Mouse (Mus musculus) brain, embryonic 18.5 days (tissue): ENCODE measurements around the gene Schip1.

Experiments
- DNase-seq: peaks from one replicate; pipeline ENCODE4 v3.0.0-alpha.2; 2012; ENCODE audit warnings: low read depth, low spot score

Gene Schip1

DNA sequence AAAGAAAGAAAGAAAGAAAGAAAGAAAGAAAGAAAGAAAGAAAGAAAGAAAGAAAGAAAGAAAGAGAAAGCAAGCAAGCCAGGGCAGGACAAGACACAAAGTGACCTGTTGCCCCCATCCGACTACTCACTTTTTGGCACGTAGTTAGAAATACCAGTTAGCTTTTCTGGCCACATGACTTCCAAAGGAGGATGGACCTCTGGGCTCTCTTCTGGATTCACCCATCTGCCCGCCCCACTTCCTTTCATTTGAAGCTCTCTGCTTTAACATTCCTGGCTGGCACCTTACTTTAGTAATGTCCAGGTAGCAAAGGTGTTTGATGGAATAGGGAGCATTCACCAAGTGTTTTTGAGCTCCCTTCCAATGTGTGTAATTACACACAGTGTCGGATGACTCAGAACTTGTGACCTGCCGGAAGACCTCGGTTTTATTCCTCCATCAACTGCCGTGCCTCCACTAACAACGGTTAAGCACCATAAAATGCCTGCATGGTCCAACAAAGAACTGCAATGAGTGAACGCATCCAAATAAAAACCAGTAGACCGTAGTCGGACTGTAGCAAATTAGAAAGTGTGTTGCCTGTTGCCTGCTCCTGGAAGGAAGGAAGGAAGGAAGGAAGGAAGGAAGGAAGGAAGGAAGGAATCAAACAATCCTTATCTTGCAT, 546.1 kb downstream of the Schip1 start:
- no peak for DNase-seq

DNA sequence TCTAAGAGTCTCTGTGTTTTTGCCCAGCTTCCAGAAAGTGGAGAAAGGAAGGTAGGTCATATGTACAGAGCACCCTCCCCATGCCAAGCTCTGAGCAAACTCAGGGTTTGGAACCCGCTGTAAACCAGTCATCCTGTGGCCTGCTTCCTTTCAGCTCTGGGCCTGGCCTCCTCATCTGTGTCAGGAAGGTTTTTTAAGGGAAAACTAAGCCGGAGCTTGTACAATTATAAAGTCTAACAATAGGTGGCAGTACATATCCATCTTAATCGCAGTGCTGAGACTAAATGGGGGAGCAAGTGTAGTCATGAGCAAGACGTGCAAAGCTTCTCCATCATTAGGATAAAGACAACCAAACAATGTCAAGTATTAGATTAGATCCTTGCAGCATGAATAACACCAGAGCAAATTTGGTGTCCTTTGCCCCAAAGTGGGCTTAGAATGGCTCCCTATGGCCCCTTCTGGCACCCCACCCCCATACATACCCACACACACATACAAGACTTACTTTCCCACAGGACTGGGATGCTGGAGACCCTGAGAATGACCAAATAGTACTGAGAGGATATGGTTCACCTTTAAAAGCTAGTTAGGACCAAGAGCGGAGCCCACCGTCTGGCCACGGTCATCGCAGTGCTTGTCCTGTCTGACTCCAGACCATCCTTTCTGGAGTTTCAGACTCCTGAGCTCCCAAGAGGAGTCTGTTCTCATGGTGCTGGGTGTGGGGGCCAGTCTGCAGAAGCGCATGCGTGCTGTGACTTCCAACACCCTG, 550.6 kb downstream of the Schip1 start:
- DNase-seq, result no peak

DNA sequence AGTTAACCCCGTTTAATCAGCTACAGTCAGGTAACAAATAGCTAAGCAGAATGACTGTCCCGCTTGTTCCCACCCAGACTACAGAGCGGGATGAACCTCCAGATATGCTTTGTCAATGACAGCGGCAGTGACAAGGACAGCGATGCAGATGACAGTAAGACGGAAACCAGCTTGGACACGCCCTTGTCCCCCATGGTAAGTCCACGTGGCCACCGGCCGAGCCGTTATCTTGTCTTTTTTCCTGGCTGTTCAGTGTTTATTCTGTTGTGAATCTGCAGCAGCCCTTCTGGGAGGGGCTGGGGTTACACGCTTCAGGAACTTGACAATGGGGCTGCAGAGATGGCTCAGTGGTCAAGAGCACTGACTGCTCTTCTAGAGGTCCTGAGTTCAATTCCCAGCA, 551.8 kb downstream of the Schip1 start:
- DNase-seq, result no peak

DNA sequence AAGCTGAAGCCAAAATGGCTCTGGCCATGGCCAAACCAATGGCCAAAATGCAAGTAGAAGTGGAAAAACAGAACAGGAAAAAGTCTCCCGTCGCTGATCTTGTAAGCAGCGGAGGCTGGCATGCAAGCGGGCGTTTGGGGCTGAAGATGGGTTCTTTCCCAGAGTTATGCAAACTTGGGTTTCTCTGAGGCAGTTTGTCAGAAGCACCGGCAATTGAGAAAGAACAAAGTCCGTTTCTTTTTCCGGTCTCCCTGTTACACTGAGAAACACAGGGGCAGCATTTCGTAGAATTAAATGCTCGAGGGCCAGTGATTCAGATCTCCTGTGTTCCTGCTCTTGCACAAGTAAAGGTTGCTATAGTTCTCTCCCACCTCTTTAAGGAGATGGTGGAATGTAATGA, 553.1 kb downstream of the Schip1 start:
- DNase-seq, result no peak

DNA sequence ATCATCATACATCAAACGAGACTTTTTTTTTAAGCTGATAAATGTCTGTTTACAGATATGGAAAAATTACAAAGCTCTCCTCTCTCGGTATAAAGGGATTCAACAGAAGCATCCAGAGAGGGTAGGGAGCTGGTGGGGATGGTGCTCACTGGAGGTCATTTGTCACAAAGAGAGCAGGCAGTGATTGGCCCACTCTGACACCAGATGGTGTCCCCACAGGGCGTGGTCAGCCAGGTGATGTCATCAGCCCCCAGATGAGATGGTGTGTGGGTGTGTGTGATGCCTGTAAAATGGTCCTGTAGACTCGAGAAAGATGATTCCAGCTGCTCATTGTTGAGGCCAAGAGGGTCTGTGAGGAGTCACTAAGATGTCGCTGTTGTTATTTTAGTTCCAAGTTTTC, 554.5 kb downstream of the Schip1 start:
- DNase-seq, result no peak

DNA sequence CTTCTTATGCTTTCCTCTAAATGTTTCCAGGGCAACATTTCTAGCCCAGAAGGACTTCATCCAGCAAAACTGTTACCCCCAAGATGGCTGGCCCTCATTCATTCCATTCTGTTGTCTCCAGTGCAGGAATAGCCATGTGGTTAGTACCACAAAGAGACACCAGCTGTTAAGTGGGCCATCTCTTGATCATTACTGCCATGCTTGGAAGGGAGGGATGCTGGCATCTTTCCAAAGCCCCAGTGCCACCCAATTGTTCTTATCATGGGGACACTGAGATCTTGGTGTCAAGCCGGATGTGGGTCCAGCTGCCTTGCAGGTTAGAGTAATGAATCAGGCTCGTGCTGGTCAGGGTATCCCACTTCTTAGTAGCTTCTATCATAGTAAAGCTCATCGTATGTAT, 557.4 kb downstream of the Schip1 start:
- no peak for DNase-seq

DNA sequence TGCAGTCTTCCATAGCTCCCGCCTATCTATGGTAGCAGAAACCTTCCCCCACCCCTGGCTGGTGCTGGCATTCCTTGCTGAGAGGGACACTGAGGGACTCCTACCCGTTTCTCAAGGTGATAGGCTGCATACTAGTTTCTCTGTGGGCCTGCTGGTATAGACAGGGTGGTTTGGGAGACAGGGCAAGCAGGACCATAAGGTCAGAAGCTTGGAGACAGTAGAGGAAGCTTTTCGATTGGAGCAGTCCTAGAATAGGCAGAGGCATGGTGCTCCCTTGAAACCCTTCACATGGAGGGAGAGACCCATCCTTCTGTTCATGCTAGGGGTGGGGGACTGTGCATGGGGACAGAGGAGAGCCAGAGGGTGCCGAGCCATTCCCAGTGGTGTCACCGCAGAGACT, 558.4 kb downstream of the Schip1 start:
- no peak for DNase-seq

DNA sequence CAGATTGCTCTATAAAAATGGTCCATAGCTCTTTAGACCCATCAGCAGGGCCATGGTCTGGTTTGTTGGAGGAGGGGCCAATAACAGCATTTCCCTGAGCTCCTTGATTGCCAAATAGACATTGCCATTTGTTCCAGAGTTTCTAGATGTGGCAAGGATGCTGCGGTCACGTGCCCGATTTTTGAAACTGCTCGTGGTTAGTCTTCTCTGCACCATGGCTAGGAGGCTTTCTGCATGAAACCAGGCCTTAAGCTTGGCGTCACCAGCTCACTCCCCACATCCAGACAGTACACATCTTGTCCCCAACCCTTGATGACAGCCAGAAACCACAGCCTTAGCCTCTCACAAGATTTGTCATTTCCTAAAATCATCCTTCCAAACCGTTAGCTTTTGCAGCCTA, 559.9 kb downstream of the Schip1 start:
- no peak for DNase-seq

DNA sequence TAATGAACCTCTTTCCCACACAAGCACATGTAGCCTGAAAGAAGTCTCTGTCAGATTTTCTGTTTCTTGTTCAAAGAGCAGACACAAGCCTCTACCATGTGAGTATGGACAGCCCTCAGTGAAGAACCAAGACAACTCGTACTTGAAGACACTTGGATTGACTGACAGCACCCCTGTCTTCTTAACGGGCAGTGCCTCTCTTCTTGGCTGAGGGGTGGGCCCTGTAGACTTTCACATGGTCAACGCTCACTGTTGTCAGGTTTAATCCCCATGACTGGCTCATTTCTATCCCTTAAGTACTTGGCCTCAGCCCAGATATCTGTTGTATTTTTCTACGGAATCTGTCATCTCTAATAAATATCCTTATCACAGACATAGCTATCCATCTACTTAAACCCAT, 565.7 kb downstream of the Schip1 start:
- no peak for DNase-seq

DNA sequence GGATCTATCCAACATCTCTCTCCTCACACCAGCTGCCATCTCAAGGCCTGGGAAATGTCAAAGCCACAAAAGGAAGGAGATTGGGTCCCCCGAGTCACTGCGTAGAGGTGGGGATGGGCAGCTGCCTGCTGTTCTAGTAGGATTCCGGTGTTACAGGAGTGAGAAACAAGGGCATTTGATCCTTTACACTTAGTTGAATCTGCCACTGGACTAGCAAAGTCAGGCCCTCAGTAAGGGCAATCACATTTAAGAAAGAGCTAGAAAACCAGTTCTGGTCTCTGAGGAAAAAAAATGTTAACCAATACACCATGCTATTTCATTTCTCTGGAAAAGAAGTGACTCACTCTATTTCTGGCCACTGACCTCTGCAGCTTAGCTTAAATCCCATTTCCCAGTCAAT, 566.2 kb downstream of the Schip1 start:
- DNase-seq, result no peak

DNA sequence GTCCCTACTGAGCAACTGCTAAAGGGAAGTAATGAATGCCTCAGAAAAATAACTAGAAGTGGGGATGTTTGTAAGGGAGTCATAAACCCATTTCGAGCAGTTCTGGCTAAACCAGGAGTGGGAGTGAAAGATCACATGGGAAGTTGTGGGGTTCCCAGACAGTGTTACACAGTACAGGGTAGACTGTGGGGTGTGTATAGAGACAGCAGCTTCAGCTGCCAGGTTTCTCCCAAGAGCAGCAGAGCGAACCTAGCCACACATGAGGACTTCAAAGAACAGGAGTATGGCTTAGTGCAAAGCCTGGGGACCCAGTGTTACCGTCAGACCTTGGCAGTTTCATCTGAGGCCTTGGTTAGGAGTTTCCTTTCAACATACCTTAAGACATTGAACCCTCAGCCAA, 568.1 kb downstream of the Schip1 start:
- DNase-seq, result no peak

DNA sequence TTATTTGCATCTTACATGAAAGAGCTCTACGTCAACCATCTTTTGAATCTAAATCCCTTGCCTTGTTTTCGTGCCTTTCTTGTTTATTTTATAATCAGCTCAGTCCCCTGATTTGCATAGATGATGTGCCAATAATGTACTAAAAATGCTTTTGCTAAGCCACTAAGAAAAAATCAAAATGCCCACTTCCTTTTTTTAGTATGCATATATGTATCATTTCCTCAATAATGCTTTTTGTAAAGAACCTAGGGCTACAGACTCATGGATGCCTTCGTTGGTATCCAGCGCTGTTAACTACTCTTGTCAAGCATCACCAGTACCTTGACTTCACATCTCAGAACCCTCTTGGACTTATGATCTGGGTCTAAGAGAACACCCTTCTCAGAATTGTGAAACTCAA, 569.0 kb downstream of the Schip1 start:
- no peak for DNase-seq

DNA sequence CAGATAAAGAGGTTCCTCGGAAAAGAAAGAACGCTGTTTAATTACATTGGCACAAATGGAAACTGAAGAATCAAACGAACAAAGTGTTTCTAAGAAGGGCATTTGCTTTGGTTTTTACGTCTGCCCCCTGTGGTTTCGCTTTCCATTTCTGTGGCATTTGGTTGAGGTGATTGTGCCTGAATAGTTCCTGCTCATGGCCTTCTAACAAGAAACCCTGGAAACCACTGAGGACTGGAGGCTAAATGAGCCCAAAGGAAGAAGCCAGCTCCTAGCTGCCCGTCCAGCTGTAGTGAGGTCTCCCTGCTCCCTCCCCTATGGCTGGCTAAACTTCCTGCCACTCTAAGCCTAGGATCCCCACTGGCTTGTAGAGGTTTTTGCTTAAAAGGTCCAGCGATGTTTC, 573.4 kb downstream of the Schip1 start:
- no peak for DNase-seq

DNA sequence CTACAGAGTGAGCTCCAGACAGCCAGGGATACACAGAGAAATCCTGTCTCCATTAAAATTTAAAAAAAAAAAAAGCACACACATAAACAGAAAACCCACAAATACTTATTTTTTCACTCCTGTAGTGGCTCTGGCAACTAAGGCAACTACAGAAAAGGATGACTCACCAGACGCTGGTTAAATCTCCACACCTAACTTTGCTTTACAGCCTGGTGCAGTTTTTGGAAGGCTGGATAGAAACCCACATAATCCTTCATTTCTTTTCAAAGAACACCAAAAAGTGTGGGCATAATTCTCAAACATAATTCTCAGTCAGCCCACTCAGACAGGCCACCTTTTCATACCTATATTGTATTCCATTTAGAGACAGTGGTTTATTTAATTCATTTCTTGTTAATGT, 574.1 kb downstream of the Schip1 start:
- no peak for DNase-seq

DNA sequence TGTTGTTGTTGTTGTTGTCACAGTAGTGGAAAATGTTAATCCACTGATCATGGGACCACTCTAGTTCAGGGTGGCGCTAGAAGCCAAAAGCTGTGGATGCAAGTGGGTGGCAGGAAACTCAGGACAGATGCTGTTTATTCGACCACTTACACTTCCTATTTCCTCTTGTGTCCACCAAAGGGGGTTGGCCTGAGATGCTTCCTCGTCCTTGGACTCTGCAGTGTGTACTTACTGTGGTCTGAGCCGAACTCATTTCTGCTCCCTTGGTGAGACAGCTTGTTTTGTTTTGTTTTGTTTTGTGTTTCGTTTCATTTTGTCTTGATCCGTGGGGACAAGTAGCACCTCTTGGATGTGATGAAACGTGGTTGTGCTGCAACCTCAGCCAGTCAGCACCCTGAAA, 578.3 kb downstream of the Schip1 start:
- no peak for DNase-seq

DNA sequence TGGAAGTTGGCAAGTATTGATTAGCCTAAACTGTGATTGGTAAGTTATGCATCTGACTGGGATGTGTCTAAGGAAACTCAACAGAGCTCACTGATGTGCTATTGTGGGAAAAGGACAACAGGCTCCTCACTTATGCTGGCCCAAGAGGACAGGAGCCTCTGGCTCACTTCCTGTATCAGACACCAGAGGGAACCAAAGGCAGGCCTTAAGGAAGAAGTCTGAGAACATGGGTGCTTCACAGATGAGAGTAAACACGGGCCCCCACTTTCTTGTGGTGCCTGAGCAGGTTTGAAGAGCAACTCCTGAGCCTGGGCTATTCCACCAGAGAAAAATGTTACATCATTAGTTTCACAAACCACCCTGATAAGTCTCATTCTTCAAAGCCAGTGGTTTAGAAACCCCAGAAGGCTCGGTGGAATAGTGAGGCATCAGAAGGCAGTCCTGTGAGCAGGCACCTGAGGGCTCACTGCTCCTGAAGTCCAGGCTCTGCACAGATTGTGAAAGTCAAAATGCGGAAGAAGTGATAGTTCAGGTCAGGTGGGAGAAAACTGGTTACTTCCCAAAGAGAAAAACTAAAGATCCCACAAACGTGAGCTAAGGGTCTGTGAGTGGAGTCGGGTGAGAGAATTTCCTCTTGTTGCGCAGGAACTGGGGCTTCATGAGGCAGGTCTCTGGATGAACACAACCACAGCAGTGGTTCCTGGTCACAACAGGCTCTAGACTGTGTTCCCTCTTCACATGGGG, 582.0 kb downstream of the Schip1 start:
- no peak for DNase-seq

DNA sequence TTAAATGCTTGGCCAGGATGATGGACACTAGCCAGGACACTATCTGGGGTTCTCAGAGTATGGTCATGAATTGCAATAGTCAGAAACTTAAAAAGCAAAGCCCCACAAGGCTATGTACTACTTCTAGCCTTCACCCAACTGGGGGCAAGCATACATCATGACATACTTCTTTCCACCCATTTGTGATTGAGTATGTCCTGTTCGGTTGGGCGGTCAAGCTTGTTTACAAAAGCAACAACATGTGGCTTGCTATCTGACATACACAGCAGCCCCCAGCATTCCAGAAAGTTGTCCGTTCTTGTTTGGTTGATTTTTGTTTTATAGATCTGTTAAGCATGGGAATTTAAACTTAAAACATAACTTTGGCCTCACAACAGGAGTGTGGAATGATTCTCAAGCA, 582.7 kb downstream of the Schip1 start:
- DNase-seq, result no peak

DNA sequence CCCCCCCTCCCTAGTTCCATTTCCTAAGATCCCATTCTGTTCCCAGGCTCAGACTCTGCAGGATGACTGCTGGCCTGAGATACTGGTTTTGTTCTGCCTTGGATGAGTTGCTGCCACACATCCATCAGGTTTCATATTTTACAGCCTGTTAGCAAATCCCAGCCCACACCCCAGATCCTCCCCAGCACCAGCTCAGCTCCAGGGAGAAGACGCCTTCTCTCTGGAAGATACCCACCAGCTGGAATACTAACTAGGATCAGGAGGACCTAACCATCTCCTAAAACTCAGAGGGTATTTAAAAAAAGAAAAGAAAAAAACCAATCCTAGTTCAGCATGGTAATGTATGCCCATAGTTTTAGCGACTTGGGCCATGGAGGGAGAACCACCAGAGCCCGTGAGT, 585.6 kb downstream of the Schip1 start:
- DNase-seq, result no peak

DNA sequence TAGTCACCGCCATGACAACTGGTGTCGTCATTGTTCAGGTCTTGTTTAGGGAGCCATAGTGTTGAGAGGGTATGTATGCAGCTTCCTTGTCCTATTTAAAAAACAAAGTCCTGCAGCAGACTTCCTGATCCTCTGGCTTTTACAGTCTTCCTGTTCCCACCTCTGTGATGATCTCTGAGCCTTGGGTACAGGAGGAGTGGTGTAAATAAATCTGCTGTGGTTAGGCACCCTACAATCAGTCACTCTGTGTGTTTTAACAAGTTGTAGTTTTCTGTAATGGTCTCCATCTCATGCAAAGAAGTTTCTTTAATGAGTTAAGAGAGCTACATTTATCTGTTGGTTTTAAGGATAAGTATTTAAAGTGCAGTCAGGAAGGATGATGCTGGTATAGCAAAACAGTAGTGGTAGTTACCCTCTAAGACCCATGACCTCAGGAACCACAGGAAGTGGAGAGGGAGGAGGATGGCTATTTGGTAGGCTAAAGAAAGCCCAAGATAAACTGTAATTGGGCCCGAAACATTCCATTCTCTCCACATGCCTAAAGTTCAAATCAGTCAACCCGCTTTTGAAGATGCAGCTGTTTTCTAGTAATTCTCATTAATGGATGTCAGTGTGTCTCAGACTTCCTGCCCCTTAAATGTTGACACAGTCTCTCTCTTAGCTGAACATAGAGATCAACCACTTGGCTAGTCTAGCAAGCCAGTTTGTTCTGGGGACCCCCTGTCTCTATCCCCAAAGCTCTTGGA, 592.2 kb downstream of the Schip1 start:
- no peak for DNase-seq

DNA sequence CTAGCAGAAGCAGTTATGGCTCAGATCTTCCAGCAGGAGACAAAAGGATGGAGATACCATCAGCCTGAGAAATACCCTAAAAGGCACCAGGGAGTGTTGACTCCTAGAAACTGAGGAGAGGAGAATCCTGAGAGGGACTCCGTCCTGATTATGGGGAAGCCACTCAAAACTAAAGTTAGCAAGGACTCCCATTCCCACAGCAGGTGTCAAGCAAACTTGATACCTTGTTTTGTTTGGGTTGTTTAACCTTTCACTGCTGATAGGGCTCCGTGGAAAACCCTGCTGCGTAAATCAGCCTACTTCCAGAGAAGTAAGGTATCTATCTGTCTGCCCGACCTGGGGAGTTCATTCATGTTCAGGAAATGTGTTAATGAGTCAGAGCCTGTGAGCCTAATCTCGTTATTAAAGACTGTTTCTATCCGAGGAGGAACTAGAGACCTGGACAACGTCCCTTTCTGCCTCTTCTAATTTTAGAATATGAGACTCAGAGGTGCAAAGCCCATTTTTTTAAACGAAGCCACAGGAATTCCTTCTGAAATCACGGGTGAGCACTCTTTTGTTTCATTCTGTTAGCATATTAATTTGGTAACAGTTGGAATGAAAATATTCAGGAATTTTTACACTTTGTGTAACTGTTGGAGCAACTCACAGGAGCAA, 593.1 kb downstream of the Schip1 start:
- DNase-seq, result no peak

DNA sequence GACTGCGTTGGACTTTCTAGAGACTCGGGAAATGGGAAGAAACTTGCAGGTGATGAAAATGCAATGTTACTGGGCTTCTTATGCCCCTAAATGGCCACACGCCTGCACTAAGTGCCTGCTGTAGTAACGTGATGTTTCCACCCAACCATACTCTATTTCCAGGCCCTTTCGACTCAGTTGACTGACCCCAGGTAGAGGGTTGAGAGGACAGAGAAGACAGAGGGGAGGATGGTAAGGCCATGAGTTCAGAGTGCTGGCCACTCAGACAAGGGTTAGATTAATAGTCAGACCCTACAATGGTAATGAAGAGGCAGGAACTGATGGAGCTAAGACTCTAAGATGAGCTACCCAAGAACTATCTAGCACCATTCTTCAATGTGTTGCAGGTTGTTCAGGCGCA, 595.4 kb downstream of the Schip1 start:
- no peak for DNase-seq

DNA sequence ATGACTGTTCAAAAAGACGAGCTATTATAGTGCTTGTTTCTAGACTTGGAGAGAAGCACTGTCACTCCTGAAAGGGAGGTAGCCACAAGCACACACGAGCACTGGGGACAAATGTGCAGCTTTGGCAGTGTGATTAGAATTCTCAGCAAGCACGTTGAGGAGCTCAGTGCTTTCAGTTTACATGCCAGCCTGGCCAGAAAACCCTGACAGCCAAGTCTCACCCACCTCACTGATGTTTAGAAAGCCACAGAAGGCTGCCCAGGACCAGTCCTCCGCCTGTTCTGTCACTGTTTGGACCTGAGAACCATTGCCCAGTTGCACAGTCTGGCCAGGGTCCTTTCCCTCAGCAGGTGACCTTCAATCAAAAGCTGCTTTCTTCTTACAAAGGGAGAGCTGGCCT, 595.9 kb downstream of the Schip1 start:
- DNase-seq, result no peak
